8 mouse cellular contexts compared by ENCODE assay signal in the genomic region with DNA sequence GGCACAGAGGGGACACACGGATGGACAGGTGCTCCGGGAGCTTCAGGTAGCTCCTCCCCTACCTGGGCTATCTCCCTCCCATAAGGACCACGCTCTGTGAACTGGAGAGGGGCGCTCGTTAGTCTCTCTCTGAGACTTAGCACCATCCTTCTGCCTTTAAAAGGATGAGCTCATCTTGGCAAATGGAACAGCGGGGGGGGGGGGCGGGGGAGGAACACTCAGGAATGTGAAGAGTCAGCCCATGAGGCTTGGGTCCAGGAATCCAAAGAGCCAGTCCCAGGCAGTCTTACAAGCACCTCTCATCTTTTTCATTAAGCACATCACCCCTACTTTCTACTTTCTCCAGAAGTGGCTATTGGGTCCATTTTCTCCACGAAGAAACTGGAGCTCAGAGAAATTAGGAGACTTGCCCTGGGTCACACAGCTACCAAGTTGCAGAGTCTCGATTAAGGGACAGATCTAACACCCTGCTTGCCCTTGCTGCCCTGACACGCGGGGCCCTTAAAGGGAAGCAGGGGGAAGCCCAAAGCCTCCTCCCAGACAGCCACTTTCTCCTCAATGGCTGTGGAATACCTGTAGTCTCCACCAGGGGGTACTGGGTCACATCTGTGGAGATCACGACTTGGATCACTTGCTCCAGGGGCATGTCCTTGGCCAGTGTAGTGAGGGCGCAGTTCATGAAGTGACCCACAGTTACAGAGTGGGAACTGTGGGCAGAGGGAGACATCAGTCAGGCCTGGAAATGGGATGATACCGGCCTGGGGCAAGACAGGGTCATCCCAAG. TPM values are rescaled to one million over a fixed set of nuclear protein-coding genes. Genes with fewer than 3 reads are reported as not detected.
DNase-seq lines count a peak whose midpoint lies in the region; ATAC-seq and TF ChIP-seq lines count a peak whose summit lies in the region.

No protein-coding gene starts in this region.

- intact Hi-C loops in left cerebral cortex, postnatal 4 days (cut with DNase I) = no loop called here

- H3K27me3 ChIP-seq in liver, adult 2 months (ENCODE audit: control insufficient read depth, insufficient read depth, low read length) = no peaks in the 10 kb centered on the region; the same call in 1 of the 2 replicates
- peaks cover 27% of the 10 kb centered on the region for H3K27me3 ChIP-seq in liver, embryonic 11.5 days (replicated peaks; ENCODE audit: control insufficient read depth, insufficient read depth, low read length)

- no peak for ATAC-seq in liver, embryonic 11.5 days (replicated peaks; ENCODE audit: low FRiP score)
- ATAC-seq in hematopoietic stem cell, adult 5-6 weeks (replicated peaks in 1 of 2; ENCODE audit: insufficient read depth in 1 of 2, low FRiP score in 2 of 2, low TSS enrichment in 1 of 2, low read depth in 1 of 2, poor library complexity in 2 of 2, severe bottlenecking in 2 of 2) = peak; percentile 73 to 79
- ATAC-seq in megakaryocyte-erythroid progenitor cell, adult 5-6 weeks (replicated peaks; ENCODE audit: low FRiP score, low TSS enrichment, poor library complexity, severe bottlenecking) = peak; percentile 70

- TF ChIP-seq CTCF in liver, adult 2 months (IDR thresholded peaks at IDR 0.05; ENCODE audit: low read depth, low read length) = peak; percentile 51

- H3K27ac ChIP-seq in liver, adult 2 months (replicated peaks; ENCODE audit: insufficient read depth, low read depth, low read length) = no peak overlapping the region
- no peak overlapping the region for H3K27ac ChIP-seq in liver, embryonic 11.5 days (ENCODE audit: low read depth, low read length)

- 39% methylated on average over 14 of the region's 14 CpGs for WGBS in liver, adult 2 months
- 40% methylated on average over 14 of the region's 14 CpGs for WGBS in liver, embryonic 11.5 days

- no peaks in the 10 kb centered on the region for H3K79me2 ChIP-seq in liver, adult 2 months (ENCODE audit: control insufficient read depth, insufficient read depth, low read length)

- no peaks in the 10 kb centered on the region; the same call in 1 of the 2 replicates for H3K4me1 ChIP-seq in liver, adult 2 months (ENCODE audit: control insufficient read depth, insufficient read depth, low read length)
- no peaks in the 10 kb centered on the region; the same call in 1 of the 2 replicates for H3K4me1 ChIP-seq in liver, embryonic 11.5 days (replicated peaks; ENCODE audit: control insufficient read depth, insufficient read depth, low read length)

- H3K4me3 ChIP-seq in liver, adult 2 months (ENCODE audit: insufficient read depth, low read depth, low read length) = no peak overlapping the region
- H3K4me3 ChIP-seq in liver, embryonic 11.5 days (ENCODE audit: low read depth, low read length) = no peak overlapping the region

- H3K36me3 ChIP-seq in liver, adult 2 months (ENCODE audit: control insufficient read depth, insufficient read depth, low read length) = no peaks in the 10 kb centered on the region
- no peaks in the 10 kb centered on the region for H3K36me3 ChIP-seq in liver, embryonic 11.5 days (ENCODE audit: control insufficient read depth, insufficient read depth, low read length)

- no peak for TF ChIP-seq POLR2A in liver, adult 2 months (IDR thresholded peaks at IDR 0.05; ENCODE audit: extremely low read depth, insufficient read depth, low read length)

- H3K9me3 ChIP-seq in liver, embryonic 11.5 days (ENCODE audit: control insufficient read depth, low read length) = no peaks in the 10 kb centered on the region

- H3K9ac ChIP-seq in liver, adult 2 months (ENCODE audit: low read depth, low read length) = no peak overlapping the region
- no peak overlapping the region for H3K9ac ChIP-seq in liver, embryonic 11.5 days (ENCODE audit: low read depth, low read length)

- no peak overlapping the region for H3K4me2 ChIP-seq in liver, embryonic 11.5 days

- peak; percentile 25 for DNase-seq in liver, adult 2 months (ENCODE audit: extremely low read depth, low read depth, low spot score)
- no peak for DNase-seq in liver, embryonic 11.5 days (ENCODE audit: low spot score)
- peak; percentile 78 for DNase-seq in MN1 (ENCODE audit: low spot score)
- peak; percentile 37 for DNase-seq in embryo, embryonic 9.5 days (ENCODE audit: extremely low spot score)
- DNase-seq in left cerebral cortex, postnatal 4 days = no peak
- no peak for DNase-seq in cerebellum, adult 11 months

RNA-seq across cellular contexts. Expression of gene Clcnka, which starts 8.2 kb away (rescaled TPM):
- not detected in 2 replicates for total RNA-seq in liver, adult 2 months (2014; rRNA removed)
- 0.04 TPM in 1 of 2 replicates, not detected in the other for polyA plus RNA-seq in liver, adult 2 months (2012; rRNA removed)
- 0.19 TPM in 1 of 2 replicates, not detected in the other for polyA plus RNA-seq in liver, embryonic 11.5 days (2014; fragmentation: Nextera tagmentation; extraction: Ambion mirVana)
- total RNA-seq in hematopoietic stem cell, adult 5-6 weeks (2017) = not detected in 2 replicates
- not detected in 2 replicates for total RNA-seq in megakaryocyte-erythroid progenitor cell, adult 5-6 weeks (2014; fragmentation: Nextera tagmentation)
- not detected in 2 replicates for total RNA-seq in megakaryocyte-erythroid progenitor cell, adult 5-6 weeks (2017)
- total RNA-seq in left cerebral cortex, postnatal 4 days (2021) = under 1 TPM in 1 of 2 experiments, not detected in 1; 0.60 TPM

RNA-seq across cellular contexts. Expression of gene Clcnkb, which starts 9.1 kb away (rescaled TPM):
- not detected in 2 replicates for total RNA-seq in liver, adult 2 months (2014; rRNA removed)
- not detected in 2 replicates for polyA plus RNA-seq in liver, adult 2 months (2012; rRNA removed)
- polyA plus RNA-seq in liver, embryonic 11.5 days (2014; fragmentation: Nextera tagmentation; extraction: Ambion mirVana) = not detected in 2 replicates
- not detected in 2 replicates for total RNA-seq in hematopoietic stem cell, adult 5-6 weeks (2017)
- not detected in 2 replicates for total RNA-seq in megakaryocyte-erythroid progenitor cell, adult 5-6 weeks (2014; fragmentation: Nextera tagmentation)
- not detected in 2 replicates for total RNA-seq in megakaryocyte-erythroid progenitor cell, adult 5-6 weeks (2017)
- not detected for total RNA-seq in left cerebral cortex, postnatal 4 days (2021)

RNA-seq across cellular contexts. Expression of gene Hspb7, which starts 13.9 kb away (rescaled TPM):
- total RNA-seq in liver, adult 2 months (2014; rRNA removed) = 0.07 and 0.09 TPM in 2 replicates
- 0.02 TPM in 1 of 2 replicates, not detected in the other for polyA plus RNA-seq in liver, adult 2 months (2012; rRNA removed)
- 0.42 and 1.2 TPM in 2 replicates for polyA plus RNA-seq in liver, embryonic 11.5 days (2014; fragmentation: Nextera tagmentation; extraction: Ambion mirVana)
- total RNA-seq in hematopoietic stem cell, adult 5-6 weeks (2017) = 1.3 TPM in 1 of 2 replicates, not detected in the other
- total RNA-seq in megakaryocyte-erythroid progenitor cell, adult 5-6 weeks (2014; fragmentation: Nextera tagmentation) = not detected in 2 replicates
- not detected in 2 replicates for total RNA-seq in megakaryocyte-erythroid progenitor cell, adult 5-6 weeks (2017)
- not detected for total RNA-seq in left cerebral cortex, postnatal 4 days (2021)

RNA-seq across cellular contexts. Expression of gene Srarp, which starts 29.2 kb away (rescaled TPM):
- total RNA-seq in liver, adult 2 months (2014; rRNA removed) = not detected in 2 replicates
- not detected in 2 replicates for polyA plus RNA-seq in liver, adult 2 months (2012; rRNA removed)
- polyA plus RNA-seq in liver, embryonic 11.5 days (2014; fragmentation: Nextera tagmentation; extraction: Ambion mirVana) = not detected in 2 replicates
- not detected in 2 replicates for total RNA-seq in hematopoietic stem cell, adult 5-6 weeks (2017)
- not detected in 2 replicates for total RNA-seq in megakaryocyte-erythroid progenitor cell, adult 5-6 weeks (2014; fragmentation: Nextera tagmentation)
- total RNA-seq in megakaryocyte-erythroid progenitor cell, adult 5-6 weeks (2017) = not detected in 2 replicates
- 1 to 10 TPM; 1.5 to 1.8 TPM for total RNA-seq in left cerebral cortex, postnatal 4 days (2021)

RNA-seq across cellular contexts. Expression of gene Zbtb17, which starts 37.7 kb away (rescaled TPM):
- 7.3 and 8.5 TPM in 2 replicates for total RNA-seq in liver, adult 2 months (2014; rRNA removed)
- polyA plus RNA-seq in liver, adult 2 months (2012; rRNA removed) = 12.8 and 16.8 TPM in 2 replicates
- 24.3 and 26.4 TPM in 2 replicates for polyA plus RNA-seq in liver, embryonic 11.5 days (2014; fragmentation: Nextera tagmentation; extraction: Ambion mirVana)
- total RNA-seq in hematopoietic stem cell, adult 5-6 weeks (2017) = 22.1 and 22.3 TPM in 2 replicates
- total RNA-seq in megakaryocyte-erythroid progenitor cell, adult 5-6 weeks (2014; fragmentation: Nextera tagmentation) = 13.4 and 16.6 TPM in 2 replicates
- total RNA-seq in megakaryocyte-erythroid progenitor cell, adult 5-6 weeks (2017) = 21.5 and 26.6 TPM in 2 replicates
- total RNA-seq in left cerebral cortex, postnatal 4 days (2021) = 10 to 100 TPM; 32.7 to 35.3 TPM

Comparison
In these comparisons a context has a peak if more than half of its experiments do, and no peak if none do; other contexts are left out.
1. DNase-seq: peak in liver, adult 2 months (single experiment), MN1 (single experiment) and embryo, embryonic 9.5 days (single experiment); none in liver, embryonic 11.5 days (single experiment), left cerebral cortex, postnatal 4 days (single experiment) and cerebellum, adult 11 months (single experiment).